Mouse (Mus musculus) spleen, postnatal 36 days (tissue): Measurements from ENCODE around the gene Nelfa.
"Not testable (repeated sequence)": the region's sequence is repeated elsewhere in the genome, so short reads cannot be mapped to it uniquely, and the experiment has no call there.

ENCODE experiments used
- DNase-seq, 2 experiments: peaks; one replicate each; pipeline ENCODE4 v3.0.0; 2022; ENCODE audit warnings: low spot score in 2 of 2, mixed read lengths in 1 of 2

Gene Nelfa

GRCm38 (mm10) chr5:33920037-33920436 is 16.2 kb downstream of the Nelfa start:
- DNase-seq, result no peak

- DNase-seq, result no peak
Observed at GRCm38 (mm10) chr5:33919466-33919865, 16.7 kb downstream of the Nelfa start.

GRCm38 (mm10) chr5:33916616-33917015 is 19.6 kb downstream of the Nelfa start:
- DNase-seq, result not testable (repeated sequence)

GRCm38 (mm10) chr5:33915031-33915430 is 21.2 kb downstream of the Nelfa start:
- DNase-seq, result not testable (repeated sequence)

- no peak for DNase-seq
Observed at GRCm38 (mm10) chr5:33903176-33903575, 33.0 kb downstream of the Nelfa start.

- DNase-seq, result no peak
Observed at GRCm38 (mm10) chr5:33902696-33903095, 33.5 kb downstream of the Nelfa start.

- no peak for DNase-seq
Observed at GRCm38 (mm10) chr5:33901278-33901677, 34.9 kb downstream of the Nelfa start.

- no peak for DNase-seq
Observed at GRCm38 (mm10) chr5:33900701-33901263, 35.4 kb downstream of the Nelfa start.

- DNase-seq, result no peak
Observed at GRCm38 (mm10) chr5:33900101-33900500, 36.1 kb downstream of the Nelfa start.

GRCm38 (mm10) chr5:33899245-33899644 is 37.0 kb downstream of the Nelfa start:
- DNase-seq, result no peak

- DNase-seq, result no peak
Observed at GRCm38 (mm10) chr5:33898671-33899070, 37.5 kb downstream of the Nelfa start.

GRCm38 (mm10) chr5:33897158-33897557 is 39.1 kb downstream of the Nelfa start:
- DNase-seq, result no peak

GRCm38 (mm10) chr5:33895116-33895515 is 41.1 kb downstream of the Nelfa start:
- no peak for DNase-seq

GRCm38 (mm10) chr5:33893406-33893805 is 42.8 kb downstream of the Nelfa start:
- DNase-seq, result no peak

GRCm38 (mm10) chr5:33881118-33881517 is 55.1 kb downstream of the Nelfa start:
- no peak for DNase-seq

- no peak for DNase-seq
Observed at GRCm38 (mm10) chr5:33875472-33875871, 60.7 kb downstream of the Nelfa start.

GRCm38 (mm10) chr5:33857693-33858092 is 78.5 kb downstream of the Nelfa start:
- no peak for DNase-seq

- no peak for DNase-seq
Observed at GRCm38 (mm10) chr5:33854019-33854418, 82.2 kb downstream of the Nelfa start.

- DNase-seq, result no peak
Observed at GRCm38 (mm10) chr5:33853086-33853485, 83.1 kb downstream of the Nelfa start.

- DNase-seq, result no peak
Observed at GRCm38 (mm10) chr5:33851466-33851865, 84.7 kb downstream of the Nelfa start.
